Mouse (Mus musculus) thymus, postnatal 14 days (tissue): Measurements from ENCODE around the gene Gm21970.

Experiments used
- DNase-seq: peaks from one replicate; pipeline ENCODE4 v3.0.0; 2021

The Gm21970 gene

GRCm38 (mm10) chr16:91465505-91466240, 74.2 kb downstream of the Gm21970 start:
- DNase-seq: no peak

GRCm38 (mm10) chr16:91466566-91466965, 75.0 kb downstream of the Gm21970 start:
- peak; percentile 55 for DNase-seq
